Mouse (Mus musculus) WW6 (cell line): ENCODE results near the gene Hephl1.

ENCODE experiments used
- DNase-seq: peaks from one replicate; pipeline ENCODE4 v3.0.0-alpha.2; 2013; ENCODE audit warnings: low read depth, low spot score

The Hephl1 gene

DNA sequence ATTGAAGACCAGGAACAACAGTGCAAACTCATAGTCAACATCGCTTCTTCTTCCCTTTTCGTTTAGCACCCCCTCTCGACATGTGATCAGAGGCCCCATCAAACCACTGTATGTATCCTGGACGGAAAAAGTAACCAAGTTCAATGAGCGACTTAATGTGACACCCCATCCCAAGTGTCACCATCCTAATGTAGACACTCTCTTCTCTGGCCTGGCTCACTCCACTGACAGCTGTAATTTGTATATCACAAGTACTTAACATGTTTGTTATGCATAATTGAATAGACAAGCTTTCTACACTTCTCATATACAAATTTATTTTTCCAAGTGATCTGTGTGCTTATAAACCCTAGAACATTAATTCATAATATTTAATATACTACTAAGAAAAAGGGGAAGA is 51.1 kb downstream of the Hephl1 start:
- DNase-seq, result no peak

DNA sequence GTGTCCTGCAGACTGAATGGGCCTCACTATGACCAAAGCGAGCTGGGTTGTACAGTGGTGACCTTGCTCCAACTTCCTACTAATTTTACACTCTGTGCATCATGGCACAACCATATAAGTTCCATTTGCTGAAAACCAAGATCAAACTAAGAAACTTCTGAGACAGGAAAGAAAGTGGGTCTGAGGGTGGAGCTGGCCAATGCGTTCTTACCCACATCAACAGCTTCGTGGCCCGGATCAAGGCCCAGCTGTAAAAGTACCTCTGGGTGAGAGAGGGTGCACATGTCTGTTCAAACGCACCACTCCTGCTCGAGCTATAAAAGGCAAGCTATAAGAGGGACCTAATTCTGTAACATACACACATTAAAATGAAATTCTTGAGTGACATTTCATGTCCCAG is 51.9 kb downstream of the Hephl1 start:
- no peak for DNase-seq

DNA sequence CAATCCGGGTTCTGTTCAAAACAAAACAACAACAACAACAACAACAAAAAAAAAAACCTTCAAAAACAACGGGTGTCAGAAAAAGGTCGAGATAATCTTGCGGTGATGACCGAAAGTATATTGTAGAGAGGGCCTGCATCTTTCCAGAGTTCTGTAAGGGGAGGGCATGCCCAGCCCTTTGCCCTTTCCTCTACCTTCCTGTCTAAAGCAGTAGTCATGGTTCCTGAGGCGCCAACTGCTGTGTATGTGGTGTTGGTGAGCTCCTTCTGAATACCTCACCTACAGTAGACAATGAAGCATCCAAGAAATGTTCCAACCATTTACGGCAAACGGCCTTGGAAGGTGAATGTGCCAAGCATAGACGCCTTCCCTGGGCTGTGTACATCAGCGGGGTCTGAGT is 66.2 kb downstream of the Hephl1 start:
- no peak for DNase-seq

DNA sequence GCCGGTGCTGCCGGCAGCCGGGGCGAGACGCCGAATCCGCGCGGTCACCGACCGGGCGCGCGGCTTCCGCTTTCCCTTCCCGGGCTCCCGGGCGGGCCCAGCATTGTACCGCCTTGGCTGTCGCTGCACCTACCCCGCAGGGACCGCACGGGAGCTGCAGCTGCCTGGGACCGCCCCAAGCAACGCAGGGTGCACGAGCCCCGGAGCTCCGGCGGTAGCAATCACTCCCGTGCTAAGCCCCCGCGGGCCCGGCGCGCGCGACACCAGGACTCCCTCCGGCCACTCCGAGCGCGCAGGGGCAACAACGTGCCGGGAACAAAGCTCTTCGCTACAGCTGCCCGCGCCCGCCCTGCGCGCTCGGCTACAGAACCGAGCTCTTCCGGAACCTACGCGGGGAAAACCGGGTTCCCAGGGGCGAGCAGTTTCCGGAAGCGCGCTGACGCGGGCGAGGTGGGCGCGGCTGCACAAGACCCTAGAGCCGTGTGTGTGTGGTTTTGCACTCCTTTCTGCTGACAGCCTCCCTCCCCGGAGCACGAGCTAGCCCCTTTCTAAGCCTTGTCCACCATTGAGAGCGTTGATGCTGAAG is 66.7 kb downstream of the Hephl1 start, which contains the start of gene Panx1:
Panx1 (minus strand) TSS at position 395 of the 586 bp plus-strand sequence.
- DNase-seq, result no peak

DNA sequence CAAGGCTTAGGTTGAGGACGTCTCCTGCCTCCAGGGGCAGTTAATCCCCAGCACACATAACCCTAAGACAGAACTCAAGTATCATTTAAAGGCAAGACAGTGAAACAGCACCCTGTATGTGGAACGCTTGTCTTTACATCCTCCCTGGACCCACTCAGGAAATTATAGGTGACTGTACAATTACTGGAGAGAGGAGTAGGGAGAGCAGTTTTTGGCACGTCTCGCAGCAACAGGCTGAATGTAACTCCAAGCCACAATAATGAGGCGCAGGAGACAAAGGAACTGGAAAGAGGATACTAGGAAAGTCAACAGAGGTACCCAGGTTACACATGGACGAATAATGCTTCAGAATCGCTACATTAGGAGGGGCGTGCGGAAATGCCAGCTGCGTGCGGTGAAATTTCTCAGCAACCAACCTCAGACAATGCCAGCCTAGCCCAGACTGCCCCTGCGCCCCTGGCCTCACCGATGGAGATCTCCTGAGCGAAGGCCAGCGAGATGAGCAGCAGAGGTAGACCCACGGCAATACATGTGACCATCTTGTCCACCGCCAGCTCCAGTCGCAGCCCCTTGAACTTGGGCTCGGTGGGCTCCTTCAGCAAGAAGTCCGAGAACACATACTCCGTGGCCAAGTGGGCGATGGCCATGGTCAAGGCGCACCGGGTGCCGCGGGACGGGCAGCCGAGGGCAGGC is 67.4 kb downstream of the Hephl1 start:
- no peak for DNase-seq

DNA sequence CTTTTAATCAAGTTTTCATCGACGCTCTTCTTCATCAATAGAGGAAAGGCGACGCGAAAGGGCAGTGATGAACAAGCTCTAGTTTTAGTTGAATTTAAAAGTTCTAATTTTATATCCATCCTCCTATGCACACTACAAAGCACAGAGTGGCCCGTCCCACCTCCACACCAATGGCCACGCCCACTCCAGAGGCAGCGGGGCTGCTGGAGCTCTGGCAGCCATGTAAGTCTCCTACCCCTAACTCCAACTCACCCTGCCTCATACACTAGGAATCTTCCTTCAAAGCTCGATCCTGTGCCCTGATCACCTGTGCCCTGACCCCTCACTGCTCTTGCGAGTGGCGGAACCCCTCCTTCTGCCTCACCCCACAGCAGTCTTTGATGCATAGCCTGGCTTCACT is 70.4 kb downstream of the Hephl1 start:
- DNase-seq, result no peak

DNA sequence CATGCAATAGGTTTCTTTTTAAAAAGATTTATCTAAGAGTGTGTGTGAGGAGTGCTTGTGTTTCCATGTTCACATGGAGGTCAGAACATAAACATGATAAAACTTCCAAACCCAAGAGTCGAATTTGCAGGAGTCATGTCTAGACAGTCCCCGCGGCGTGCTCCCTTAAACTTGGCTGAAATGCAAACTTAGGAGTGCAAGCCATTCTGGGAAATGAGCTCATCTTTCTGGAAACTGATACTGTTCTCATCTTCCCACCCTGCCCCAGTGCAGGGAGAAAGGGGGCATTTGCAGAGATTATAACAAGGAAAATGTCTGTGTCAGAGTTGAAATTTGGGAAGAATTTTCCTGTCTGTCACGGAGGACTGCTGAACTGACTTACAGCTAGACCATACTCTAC is 72.1 kb downstream of the Hephl1 start:
- DNase-seq, result no peak

DNA sequence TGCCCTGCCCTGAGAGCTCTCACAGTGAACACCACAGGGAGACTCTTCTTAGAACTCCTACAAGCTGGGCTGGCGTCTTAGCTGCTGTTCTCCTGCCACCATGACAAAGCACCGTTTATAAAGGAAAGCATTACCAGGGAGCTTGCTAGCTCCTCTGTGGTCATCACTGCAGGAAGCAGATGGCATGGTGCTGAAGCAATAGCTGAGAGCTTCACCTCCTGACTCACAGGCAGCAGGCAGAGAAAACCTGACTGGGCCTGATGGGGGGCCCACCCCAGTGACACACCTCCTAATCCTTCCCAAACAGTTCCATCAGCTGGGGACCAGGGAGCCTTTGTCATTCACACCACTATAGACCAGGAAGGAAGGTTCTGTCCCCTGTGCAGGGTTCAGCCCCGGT is 74.2 kb downstream of the Hephl1 start:
- no peak for DNase-seq

DNA sequence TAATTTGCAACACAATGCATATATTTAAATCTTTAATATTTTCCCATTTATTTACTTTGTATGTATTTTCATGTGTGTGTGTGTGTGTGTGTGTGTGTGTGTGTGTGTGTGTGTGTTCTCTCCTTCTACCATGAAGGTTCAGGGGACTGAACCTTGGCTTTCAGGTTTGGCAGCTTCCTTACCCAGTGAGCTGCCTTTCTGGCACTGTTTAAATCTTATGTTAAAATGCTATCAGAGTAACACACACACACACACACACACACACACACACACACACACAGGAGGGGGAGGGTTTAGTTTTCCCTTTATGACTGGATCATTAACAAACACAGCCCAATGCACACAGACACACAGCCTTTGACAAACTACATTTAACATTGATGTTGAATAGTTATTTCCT is 74.7 kb downstream of the Hephl1 start:
- DNase-seq, result no peak

DNA sequence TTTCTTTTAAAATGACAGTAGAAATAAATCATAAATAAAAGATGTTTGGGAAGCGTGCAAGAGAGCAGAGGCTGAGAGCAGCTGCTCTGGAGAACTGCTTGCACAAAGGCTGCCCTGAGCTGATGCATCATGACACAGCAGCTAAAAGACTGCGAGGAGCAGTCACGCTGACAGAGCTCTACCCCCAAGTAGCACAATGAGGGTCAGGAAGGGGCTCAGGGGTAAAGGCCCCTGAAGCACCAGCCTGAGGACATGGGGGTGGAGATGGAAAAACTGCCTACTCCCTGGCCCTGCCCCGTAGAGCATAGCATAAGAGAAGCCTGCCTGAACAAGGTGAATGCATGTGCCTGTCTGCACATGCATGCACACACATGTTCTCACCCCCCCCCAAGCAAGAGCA is 75.1 kb downstream of the Hephl1 start:
- DNase-seq, result no peak

DNA sequence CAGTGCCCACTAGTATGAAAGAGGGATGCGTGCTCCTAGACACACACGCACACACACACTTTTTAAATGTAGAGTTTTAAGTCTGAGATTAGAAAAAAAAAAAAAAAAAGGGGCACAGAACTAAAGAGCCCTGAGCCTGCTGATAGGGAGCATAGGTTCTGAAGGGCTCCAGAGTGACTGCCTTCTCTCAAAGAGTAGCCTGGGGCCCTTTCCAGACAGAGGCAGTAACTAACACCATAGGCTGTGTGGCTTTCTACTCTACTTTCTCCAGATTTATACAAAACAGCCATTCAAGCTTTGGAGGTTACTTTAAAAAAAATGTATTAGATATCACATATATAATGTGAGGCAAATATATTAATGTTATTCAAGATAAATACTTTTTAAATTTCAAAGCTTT is 75.5 kb downstream of the Hephl1 start:
- DNase-seq, result no peak

DNA sequence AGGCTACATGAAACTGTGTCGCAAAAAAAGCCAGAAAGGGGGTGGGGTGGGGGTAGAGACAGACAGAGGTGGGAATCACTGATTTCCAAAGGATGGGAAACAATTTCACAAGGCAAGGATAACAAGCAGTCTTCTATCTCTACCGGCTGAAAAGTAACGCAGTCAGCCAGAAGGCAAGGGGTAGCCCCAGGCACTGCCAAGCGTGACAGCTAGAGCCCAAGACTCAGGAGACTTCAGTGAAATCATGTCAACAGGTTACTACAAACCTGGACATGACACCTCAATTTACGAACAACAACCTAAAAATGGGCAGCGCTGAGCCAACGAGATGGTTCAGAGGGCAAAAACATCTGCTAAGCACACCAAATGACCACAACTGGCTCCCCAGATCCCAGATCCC is 75.9 kb downstream of the Hephl1 start:
- no peak for DNase-seq

DNA sequence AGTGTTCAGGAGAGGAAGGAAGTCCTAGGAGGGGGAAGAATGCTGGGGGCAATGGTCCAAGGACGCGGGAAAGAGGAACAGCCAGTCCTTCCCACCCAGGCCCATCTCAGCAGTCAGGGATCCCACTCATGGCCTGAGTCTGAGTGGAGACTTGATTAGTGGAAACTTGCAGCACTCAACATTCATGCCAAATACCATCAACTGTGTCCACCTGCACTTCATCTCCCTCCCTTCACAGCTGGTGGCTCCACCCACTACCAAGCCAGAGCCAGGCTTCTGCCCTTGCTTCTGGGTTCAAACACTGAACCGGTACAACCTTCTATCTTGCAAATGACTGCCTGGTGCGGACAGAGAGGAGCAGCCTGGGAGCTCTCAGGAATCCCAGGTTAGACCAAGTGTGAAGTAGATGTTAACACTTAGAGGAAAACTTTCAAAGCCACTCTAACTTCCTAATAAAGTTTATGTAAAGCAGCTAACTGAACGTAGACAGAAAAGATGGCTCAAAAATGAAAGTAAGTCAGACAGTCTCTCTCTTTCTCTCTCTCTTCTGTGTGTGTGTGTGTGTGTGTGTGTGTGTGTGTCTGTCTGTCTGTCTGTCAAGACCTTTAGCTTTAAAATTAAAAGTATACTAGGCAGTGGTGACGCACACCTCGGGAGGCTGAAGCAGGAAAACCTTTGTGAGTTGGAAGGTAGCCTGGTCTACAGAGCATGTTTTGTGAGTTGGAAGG is 77.2 kb downstream of the Hephl1 start:
- DNase-seq, result no peak

DNA sequence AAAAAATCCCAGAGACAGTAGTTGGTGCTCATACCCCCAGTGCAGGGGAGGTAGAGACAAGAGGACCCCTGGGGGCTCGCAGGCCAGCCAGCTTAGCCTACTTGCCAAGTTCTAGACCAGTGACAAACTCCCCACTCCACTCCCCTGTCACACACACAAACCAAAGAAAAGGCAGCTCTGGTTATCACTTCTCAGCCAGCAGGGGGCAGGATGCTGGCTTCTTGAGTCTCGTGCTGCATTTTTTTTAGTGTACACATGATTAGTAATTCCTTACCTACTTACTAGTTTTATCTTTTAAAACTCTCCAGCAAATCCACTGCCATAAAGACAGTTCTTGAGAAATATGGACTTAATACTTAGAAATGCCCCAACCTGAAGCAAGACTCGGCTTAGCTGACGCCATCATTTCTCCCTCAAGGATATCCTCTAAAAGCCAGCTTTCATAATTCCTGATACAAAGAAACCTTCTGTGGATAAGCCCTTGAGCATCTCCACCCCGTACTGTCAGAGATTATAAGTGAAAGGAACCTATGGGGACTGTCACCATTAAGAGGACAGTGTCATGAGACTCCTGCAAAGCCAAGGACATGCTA is 78.2 kb downstream of the Hephl1 start:
- no peak for DNase-seq

DNA sequence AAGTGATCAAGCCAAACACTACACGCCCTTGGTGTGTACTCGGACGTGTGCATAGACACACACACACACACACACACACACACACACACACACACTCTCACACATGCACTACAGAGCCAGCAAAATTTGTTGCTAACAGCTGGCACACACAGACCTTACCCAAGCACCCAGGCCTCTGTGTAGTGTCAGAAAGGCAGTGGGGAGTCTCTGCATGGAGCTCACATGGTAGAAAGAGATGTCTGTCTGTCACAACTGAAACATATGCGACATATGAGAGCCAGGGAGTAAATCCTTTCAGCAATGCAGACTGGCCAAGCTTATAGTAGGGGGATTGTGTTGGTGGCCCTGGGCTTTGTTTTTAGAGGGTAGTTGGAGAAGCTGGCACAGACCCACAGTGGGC is 79.1 kb downstream of the Hephl1 start:
- DNase-seq, result no peak

DNA sequence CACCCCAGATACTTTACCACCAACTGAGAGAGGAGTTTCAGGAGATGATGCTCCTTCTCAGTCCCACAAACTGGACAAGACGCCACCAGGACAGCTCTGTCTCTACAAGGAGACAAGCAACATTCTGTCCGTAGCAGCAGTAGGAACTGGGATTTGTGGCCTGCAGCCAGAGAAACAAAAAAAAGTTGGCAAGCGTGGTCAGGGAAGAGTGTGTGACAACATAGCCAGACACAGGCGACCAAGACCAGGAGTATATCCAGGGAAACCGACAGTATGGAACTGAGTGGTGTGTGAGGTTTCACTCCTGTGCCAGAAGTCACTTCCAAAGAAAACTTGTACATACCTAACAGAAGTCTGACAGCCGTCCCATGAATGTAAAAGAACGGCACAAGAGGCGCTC is 81.1 kb downstream of the Hephl1 start:
- no peak for DNase-seq

DNA sequence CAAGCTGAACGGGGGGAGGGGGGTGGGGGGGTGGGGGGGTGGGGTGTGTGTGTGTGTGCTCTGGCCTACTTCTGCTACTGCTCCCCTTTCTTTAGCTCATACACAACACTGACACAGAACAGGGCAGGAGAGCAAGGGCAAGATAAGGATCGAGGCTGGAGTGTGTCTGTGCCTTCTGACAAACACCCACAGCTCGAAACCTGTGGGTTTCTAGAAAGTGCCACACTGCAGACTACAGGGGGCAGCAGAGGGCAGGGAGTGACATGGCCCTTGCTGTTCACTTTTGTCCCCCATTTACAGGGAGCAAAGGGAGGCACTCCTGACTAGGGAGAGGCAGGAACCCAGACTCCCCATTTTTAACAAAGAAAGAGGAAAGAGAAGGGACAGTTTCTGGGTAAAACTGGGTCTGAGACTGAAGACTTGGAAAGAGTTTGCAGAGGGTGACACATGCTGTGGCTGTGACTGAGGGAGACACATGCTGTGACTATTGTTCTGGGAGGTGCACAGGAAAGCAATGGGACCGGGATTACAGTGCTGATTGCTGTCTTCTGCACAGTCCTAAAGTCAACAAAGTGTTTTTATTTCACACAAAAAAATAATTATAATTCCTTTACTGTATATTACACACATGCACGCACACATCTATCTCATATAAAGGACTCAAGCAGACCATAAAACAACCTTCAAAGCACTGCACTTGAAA is 82.7 kb downstream of the Hephl1 start:
- DNase-seq, result no peak

DNA sequence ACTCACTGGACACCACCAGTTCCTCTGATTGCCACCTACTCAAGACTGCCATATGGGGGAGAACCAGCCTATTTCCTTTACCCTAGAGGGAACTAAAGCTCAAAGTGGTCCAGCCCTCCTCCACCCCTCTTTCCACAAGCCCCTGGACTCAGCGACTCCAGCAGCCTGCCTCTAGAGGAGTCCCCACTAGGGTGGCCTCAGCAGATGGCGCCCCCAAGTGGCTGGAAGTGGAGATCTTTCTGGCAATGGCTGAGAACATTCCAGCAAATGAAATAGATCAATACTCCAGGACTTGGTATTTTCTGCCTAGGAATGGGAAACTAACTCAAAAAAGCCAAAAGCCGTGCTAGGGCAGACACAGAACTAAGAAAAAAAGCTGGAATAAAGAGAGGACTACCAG is 84.2 kb downstream of the Hephl1 start:
- DNase-seq, result no peak

DNA sequence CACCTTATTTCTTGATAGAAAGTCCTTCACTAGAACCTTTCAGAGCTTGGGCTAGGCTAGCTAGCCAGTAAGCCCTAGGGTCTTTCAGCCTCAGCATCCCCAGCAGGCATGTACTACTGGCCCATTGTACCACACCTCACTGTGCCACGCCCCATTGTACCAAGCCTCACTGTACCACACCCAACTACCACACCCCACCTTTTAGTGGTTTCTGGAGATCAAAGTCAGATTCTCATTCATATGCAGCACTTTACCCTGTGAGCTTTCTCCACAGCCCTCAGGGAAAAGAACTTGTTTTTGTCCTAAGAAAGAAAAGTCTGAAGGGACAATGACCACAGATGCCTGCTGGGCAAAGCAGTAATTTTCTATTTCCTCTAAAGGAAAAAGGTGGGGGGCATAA is 88.9 kb downstream of the Hephl1 start:
- DNase-seq, result no peak

DNA sequence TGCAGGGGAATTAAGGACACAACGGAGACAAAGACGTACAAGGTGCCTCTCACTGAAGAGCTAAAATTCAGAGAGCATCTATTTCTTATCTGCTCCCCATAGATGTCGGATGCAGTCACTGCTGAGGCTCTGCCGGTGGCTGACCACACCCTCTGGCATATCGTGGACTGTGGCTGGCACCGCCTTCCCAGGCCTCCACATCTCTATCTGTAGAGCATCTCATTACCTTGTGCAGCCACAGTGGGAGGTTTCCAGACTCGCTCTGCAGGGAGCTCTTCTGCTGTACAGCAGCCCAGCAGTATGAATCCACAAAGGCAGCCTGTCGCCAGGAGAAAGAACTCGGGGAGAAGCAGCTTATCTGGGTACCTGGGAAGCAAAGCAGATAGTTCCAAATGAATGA is 90.8 kb downstream of the Hephl1 start:
- DNase-seq, result no peak

DNA sequence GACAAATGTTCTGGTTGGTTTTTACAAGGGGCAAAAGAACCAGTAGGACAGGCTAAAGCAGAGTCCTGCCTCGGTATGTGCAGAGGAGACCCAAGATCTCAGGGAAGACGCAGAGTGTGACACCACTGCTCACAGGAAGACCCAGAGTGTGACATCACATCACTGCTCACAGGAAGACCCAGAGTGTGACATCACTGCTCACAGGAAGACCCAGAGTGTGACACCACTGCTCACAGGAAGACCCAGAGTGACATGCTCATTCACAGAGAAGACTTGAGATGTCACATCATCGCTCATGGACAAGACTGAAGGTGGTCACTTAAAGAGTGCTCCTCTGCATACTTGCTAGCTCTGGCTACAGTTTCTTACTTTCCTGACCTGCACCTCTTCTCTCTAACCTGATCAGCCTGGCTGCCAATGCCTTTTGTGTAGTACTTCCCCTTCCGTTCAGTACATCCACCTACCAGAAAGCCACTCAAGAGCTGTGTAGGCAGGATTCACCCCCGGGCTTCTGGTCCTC is 91.3 kb downstream of the Hephl1 start:
- no peak for DNase-seq

DNA sequence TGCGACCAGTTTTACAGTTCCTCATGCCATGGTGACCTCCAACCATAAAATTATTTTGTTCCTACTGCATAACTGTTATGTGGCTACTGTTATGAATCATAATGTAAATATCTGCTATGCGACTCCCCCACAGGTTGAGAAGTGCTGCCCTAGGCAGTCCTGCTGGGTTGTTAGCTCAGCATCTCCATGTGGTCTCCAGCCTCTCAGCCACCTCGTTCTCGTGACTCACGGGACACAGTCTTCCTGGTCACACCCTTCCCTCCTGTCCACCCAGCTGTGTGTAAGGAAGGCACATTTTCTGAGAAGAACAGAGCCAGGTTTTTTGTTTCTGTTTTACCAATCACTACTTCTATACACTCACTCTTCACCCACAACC is 93.2 kb downstream of the Hephl1 start:
- no peak for DNase-seq
